Mouse (Mus musculus): ENCODE results near the gene Kif15. TPM values are rescaled to one million over a fixed set of nuclear protein-coding genes. Genes with fewer than 3 reads are reported as not detected.

Kif15 gene
- total RNA-seq, 2 experiments from 2014 or later: 14.5 to 19.4 TPM

Other genes with a start within 250 kb of the Kif15 start
- gene Topaz1, start 203.7 kb upstream of the Kif15 start, total RNA-seq (2021): not detected
- gene Tcaim, start 145.5 kb upstream of the Kif15 start, total RNA-seq (2021): 10 to 100 TPM; 12.7 to 19.9 TPM
- not detected for gene Gm35549, start 107.0 kb upstream of the Kif15 start, total RNA-seq (2021)
- gene Zfp445, start 85.0 kb upstream of the Kif15 start, total RNA-seq (2021): 10 to 100 TPM; 65.9 to 76.5 TPM
- gene Zkscan7, start 65.4 kb upstream of the Kif15 start, total RNA-seq (2021): 1 to 10 TPM; 5.6 to 6.0 TPM
- gene Zfp105, start 28.0 kb upstream of the Kif15 start, total RNA-seq (2021): 10 to 100 TPM; 10.6 to 11.7 TPM
- 10 to 100 TPM; 18.1 to 20.7 TPM for gene 1110059G10Rik, start within 50 bp of the Kif15 start, total RNA-seq (2021)
- 10 to 100 TPM; 10.4 to 12.0 TPM for gene Tmem42, start 70.3 kb downstream of the Kif15 start, total RNA-seq (2021)
- under 1 TPM in 1 of 2 experiments, not detected in 1; 0.29 TPM for gene Tgm4, start 83.7 kb downstream of the Kif15 start, total RNA-seq (2021)
- gene Zdhhc3, start 162.2 kb downstream of the Kif15 start, total RNA-seq (2021): 10 to 100 TPM; 49.8 to 50.5 TPM
- gene Exosc7, start 162.2 kb downstream of the Kif15 start, total RNA-seq (2021): 10 to 100 TPM; 29.9 to 33.8 TPM
- 100 to 1,000 TPM; 207 to 229 TPM for gene Clec3b, start 199.9 kb downstream of the Kif15 start, total RNA-seq (2021)

Data from gastrocnemius, postnatal 4 days (tissue).